Mouse (Mus musculus) hindbrain, postnatal 0 days (tissue): ENCODE measurements around the gene Dpep2nb. TPM values are rescaled to one million over a fixed set of nuclear protein-coding genes. Genes with fewer than 3 reads are reported as not detected.
A peak's percentile ranks its signal among the peaks of the same experiment; 100 is the strongest.

Source experiments
- ATAC-seq: fragments of 200-750 bp; cut with Nextera tagmentation; 2 replicates; pipeline ENCODE4 v1.8.0; 2017; ENCODE audit warnings: mild to moderate bottlenecking, moderate TSS enrichment, moderate library complexity
- DNase-seq: peaks from one replicate; pipeline ENCODE4 v3.0.0-alpha.2; 2015; ENCODE audit warnings: low spot score
- H3K27ac ChIP-seq: fragments of 300-500 bp; sonication (generic); 2 replicates; pipeline ENCODE4 v1.5.1; 2014; ENCODE audit warnings: mild to moderate bottlenecking
- H3K27me3 ChIP-seq: fragments of 300-500 bp; sonication (generic); 2 replicates; pipeline ENCODE4 v1.6.1; 2014; ENCODE audit warnings: low read length, mixed read lengths; ENCODE audit not compliant: insufficient read depth
- H3K36me3 ChIP-seq: fragments of 300-500 bp; sonication (generic); 2 replicates; pipeline ENCODE4 v1.6.1; 2014; ENCODE audit warnings: low read length, mixed read lengths; ENCODE audit not compliant: insufficient read depth
- H3K4me1 ChIP-seq: fragments of 300-500 bp; sonication (generic); 2 replicates; pipeline ENCODE4 v1.6.1; 2014; ENCODE audit warnings: antibody characterized with exemption, low read length, mixed read lengths; ENCODE audit not compliant: insufficient read depth
- H3K4me2 ChIP-seq: fragments of 300-500 bp; sonication (generic); 2 replicates; pipeline ENCODE4 v1.6.1; 2014; ENCODE audit warnings: low read depth, mild to moderate bottlenecking, low read length, moderate library complexity, mixed read lengths
- H3K4me3 ChIP-seq: fragments of 300-500 bp; sonication (generic); 2 replicates; pipeline ENCODE4 v1.5.1; 2014; ENCODE audit warnings: low read length
- H3K9ac ChIP-seq: fragments of 300-500 bp; sonication (generic); replicated peaks from 2 replicates; pipeline ENCODE4 v1.6.1; 2014; ENCODE audit warnings: mild to moderate bottlenecking, low read length, moderate library complexity, mixed read lengths
- H3K9me3 ChIP-seq: fragments of 300-500 bp; sonication (generic); 2 replicates; pipeline ENCODE4 v1.6.1; 2016; ENCODE audit warnings: low read length, mixed read lengths
- CTCF ChIP-seq: IDR thresholded peaks from 2 replicates; pipeline ENCODE4 v1.5.1; 2016; ENCODE audit warnings: antibody characterized with exemption, control low read depth, low read depth
- WGBS: fragments of 180-500 bp; shearing (Covaris S2); extraction: QIAGEN DNeasy Blood & Tissue Kit; methylation state at CpG from one replicate; pipeline ENCODE4 v1.1.7; 2014; 5-methylcytosine and 5-hydroxymethylcytosine counted together
- polyA plus RNA-seq: library from polyadenylated mRNA; unstranded; fragments of >200 nt; fragmentation: Nextera tagmentation; extraction: Ambion mirVana; gene quantifications from 2 replicates; pipeline ENCODE4 v1.2.1, GENCODE M21; 2015
- total RNA-seq: library from RNA; depleted of rRNA; stranded (reverse); fragments of >200 nt; gene quantifications from 2 replicates; pipeline ENCODE4 v1.2.3, GENCODE M21; 2014

Dpep2nb gene
- total and polyA plus RNA-seq, 2 experiments from 2014 or later, result not detected

DNA sequence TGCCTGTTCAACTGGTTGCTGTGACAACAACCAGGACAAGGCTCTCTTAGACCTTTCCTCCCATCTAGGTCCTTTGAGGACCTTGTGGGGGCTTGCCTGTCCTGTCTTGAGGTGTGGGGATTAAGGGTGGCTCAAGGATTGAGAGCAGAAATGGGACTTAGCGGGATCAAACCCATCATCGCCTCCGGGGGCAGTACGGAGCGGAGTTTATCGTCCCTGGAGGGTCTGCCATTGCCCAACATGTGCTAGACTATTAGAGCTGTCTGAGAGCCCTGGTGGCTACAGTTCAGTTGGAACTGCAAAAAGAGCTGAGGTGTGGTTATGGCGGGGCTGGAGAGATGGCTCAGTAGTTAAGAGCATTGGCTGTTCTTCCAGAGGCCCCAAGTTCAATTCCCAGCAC is 30.4 kb downstream of the Dpep2nb start:
- ATAC-seq (no peak), DNase-seq (no peak)
- 61% methylated on average over 7 of the region's 7 CpGs for WGBS
- H3K27me3 ChIP-seq, result no peaks in the 10 kb centered on the region
- H3K9me3 ChIP-seq, result no peaks in the 10 kb centered on the region
- no peak overlapping the region for H3K9ac ChIP-seq
- H3K4me2 ChIP-seq, result no peak overlapping the region
- no peak overlapping the region for H3K27ac ChIP-seq
- no peaks in the 10 kb centered on the region for H3K4me1 ChIP-seq
- no peak overlapping the region for H3K4me3 ChIP-seq
- no peak for TF ChIP-seq CTCF
- no peaks in the 10 kb centered on the region for H3K36me3 ChIP-seq

DNA sequence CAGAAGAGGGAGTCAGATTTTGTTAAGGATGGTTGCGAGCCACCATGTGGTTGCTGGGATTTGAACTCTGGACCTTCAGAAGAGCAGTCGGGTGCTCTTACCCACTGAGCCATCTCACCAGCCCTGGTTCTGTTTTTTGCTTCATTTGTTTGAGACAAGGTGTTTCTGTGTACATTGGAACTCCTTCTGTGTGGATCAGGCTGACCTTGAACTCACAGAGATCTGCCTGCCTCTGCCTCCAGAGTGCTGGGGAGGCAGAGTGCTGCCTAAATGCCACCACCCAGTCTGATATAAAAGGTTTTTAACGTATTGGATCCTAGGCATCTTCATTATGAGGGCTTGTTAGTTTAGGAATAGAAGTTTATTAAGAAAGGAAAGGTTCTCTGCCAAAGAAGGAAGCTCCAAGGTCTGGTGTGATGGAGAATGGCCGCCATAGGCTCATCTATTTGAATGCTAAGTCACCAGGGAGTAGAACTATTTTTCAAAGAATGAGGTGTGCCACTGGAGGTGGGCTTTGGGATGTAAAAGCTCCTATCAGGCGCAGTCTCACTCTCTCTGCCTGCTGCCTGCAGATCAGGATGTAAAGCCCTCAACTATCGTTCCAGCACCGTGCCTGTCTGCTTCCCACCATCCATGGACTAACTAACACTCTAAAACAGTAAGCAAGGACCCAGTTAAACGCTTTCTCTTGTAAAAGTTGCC is 34.6 kb downstream of the Dpep2nb start:
- DNase-seq, result no peak
- no peak overlapping the region for H3K4me2 ChIP-seq
- no peak overlapping the region for H3K4me3 ChIP-seq
- no peaks in the 10 kb centered on the region for H3K36me3 ChIP-seq
- 69% methylated on average over 8 of the region's 8 CpGs for WGBS
- ATAC-seq, result no peak
- H3K4me1 ChIP-seq, result no peaks in the 10 kb centered on the region
- H3K27ac ChIP-seq, result no peak overlapping the region
- no peak overlapping the region for H3K9ac ChIP-seq
- H3K9me3 ChIP-seq, result no peaks in the 10 kb centered on the region
- TF ChIP-seq CTCF, result no peak
- 0 out of 2 replicates have a peak, but pooled peaks cover 10% of the 10 kb centered on the region for H3K27me3 ChIP-seq

DNA sequence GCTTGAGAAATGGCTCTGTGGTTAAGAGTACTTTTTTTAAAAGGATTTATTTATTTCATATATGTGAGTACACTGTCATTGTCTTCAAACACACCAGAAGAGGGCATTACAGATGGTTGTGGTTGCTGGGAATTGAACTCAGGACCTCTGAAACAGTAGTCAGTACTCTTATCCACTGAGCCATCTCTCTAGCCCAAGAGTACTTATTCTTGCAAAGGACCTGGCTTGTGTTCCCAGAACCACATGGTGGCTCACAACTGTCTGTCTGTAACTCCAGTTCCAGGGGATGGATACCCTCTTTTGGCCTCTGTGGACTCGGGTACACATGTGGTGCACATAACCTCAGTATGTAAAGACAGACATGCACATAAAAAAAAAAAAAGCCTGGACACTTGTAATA is 36.4 kb downstream of the Dpep2nb start:
- no peak for TF ChIP-seq CTCF
- H3K4me1 ChIP-seq, result 0 out of 2 replicates have a peak, but pooled peaks cover 1% of the 10 kb centered on the region
- H3K27ac ChIP-seq, result no peak overlapping the region
- DNase-seq (no peak), ATAC-seq (no peak)
- H3K4me2 ChIP-seq, result no peak overlapping the region
- 67% methylated on average over 1 of the region's 1 CpGs for WGBS
- no peaks in the 10 kb centered on the region for H3K36me3 ChIP-seq
- H3K9me3 ChIP-seq, result no peaks in the 10 kb centered on the region
- no peak overlapping the region for H3K4me3 ChIP-seq
- peaks cover 10% of the 10 kb centered on the region; the same call in 1 of the 2 replicates for H3K27me3 ChIP-seq
- no peak overlapping the region for H3K9ac ChIP-seq

DNA sequence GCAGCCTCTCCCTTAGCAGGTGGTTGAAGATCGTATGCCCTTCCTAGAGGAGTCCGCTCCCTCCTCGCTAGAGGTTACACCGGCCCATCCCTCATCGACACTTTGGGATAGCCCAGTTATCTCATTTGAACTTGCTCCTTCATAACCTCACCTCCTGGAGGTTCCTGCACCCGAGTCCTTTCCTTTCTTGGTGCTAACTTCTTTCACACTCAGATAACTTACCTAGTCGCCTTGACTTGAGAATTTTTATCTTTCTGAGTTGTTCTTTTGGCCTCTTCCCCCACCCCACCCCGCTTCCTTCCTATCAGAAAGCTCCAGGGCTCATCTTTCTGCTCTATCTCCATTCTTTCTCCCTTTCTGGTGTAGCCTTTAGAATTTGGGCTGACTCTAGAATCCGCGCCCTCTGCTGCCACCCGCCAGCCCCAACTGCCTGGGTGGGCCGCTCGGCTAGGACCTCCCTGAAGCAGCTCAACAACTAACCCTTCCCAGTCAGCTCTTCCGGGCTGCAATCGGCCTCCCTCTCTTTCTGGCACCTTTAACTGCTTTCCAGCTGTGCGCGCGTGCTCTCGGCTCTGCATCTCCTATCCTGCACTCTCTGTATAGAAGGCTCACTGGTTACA is 39.0 kb downstream of the Dpep2nb start:
- Histone ChIP-seq H3K27me3 (peaks cover 10% of the 10 kb centered on the region; the same call in 1 of the 2 replicates), H3K36me3 (no peaks in the 10 kb centered on the region), H3K4me2 (peak overlapping the region; percentile 51), H3K27ac (no peak overlapping the region), H3K4me3 (no peak overlapping the region; the same call in 1 of the 2 replicates), H3K4me1 (0 out of 2 replicates have a peak, but pooled peaks cover 3% of the 10 kb centered on the region), H3K9me3 (no peaks in the 10 kb centered on the region), H3K9ac (no peak overlapping the region)
- WGBS, result 8% methylated on average over 19 of the region's 19 CpGs
- peak; percentile 23 for DNase-seq
- 0 out of 2 replicates have a peak, but pooled peaks have one; percentile 42 for ATAC-seq
- no peak for TF ChIP-seq CTCF

DNA sequence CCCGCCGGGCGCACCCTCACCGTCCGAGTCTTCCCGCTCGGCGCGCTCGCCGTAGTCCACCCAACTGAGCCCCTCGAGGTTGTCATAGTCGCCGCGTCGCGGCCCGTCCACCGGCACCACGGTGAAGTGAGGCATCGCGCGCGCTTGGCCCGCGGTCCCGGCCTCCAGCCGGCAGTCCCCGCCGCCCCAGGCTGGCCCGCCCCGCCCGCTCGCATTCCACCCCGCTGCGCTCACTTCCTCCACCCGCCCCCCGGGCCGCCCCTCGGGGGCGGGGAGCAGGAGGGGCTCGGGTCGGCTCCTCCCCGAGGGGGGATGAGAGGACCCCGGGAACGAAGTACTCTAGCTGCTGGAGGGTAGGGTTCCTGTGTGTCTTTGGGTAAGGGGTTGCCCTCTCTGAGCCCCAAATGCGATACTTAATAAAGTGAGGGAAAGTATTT is 39.9 kb downstream of the Dpep2nb start, which contains the start of gene Slc12a4:
TSS of gene Slc12a4 (minus strand) at position 193 of the 437 bp plus-strand sequence.
- 0 out of 2 replicates have a peak, but pooled peaks cover 3% of the 10 kb centered on the region for H3K4me1 ChIP-seq
- ATAC-seq (peak; percentile 87), DNase-seq (peak; percentile 76)
- peaks cover 10% of the 10 kb centered on the region; the same call in 1 of the 2 replicates for H3K27me3 ChIP-seq
- peak within 1 kb of the TSS; percentile 58; the same call in 1 of the 2 replicates for H3K27ac ChIP-seq
- peak within 1 kb of the TSS; percentile 51 for H3K4me2 ChIP-seq
- H3K9ac ChIP-seq, result peak within 1 kb of the TSS; percentile 59
- no peak for TF ChIP-seq CTCF
- WGBS, result under 1% methylated on average over 34 of the region's 47 CpGs
- no peaks in the 10 kb centered on the region for H3K36me3 ChIP-seq
- H3K4me3 ChIP-seq, result peak within 1 kb of the TSS; percentile 54
- no peaks in the 10 kb centered on the region for H3K9me3 ChIP-seq

DNA sequence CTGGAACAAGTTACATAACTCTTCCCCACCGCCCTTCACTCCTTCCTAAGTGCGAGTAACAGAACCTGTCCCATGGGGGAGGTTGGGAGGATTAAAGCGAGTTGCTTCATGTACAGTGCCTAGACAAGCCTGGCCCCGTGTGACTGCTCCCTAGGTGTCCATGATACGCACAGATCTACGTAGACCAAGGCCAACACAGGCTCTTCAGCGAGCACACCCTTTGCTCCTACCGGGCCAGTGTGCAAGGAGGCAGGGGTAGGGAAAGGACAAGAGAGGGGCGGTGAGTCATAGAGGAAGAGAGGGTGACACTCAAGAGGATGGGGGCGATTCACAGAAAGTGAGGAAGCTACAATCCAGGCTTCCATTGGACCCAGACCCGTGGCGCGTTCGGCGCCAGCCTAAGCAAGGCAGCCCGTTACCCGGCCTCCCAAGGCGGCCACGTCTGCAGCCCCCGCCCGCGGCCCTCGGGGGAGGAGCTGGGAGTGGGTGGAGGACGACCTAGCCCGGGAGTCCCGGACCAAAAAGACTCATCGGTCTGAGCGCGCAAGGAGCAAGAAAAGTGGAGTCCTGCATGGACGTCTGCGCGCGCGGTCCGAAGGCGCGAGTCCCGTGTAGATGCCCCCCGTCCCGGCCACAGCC is 40.4 kb downstream of the Dpep2nb start:
- DNase-seq, result no peak
- peak overlapping the region; percentile 58; the same call in 1 of the 2 replicates for H3K27ac ChIP-seq

More for the DNA sequence above, 40.4 kb downstream of the Dpep2nb start:
- peak overlapping the region; percentile 54 for H3K4me3 ChIP-seq
- H3K9ac ChIP-seq, result peak overlapping the region; percentile 59
- 0 out of 2 replicates have a peak, but pooled peaks cover 3% of the 10 kb centered on the region for H3K4me1 ChIP-seq
- H3K4me2 ChIP-seq, result peak overlapping the region; percentile 51
- no peak for TF ChIP-seq CTCF
- no peaks in the 10 kb centered on the region for H3K9me3 ChIP-seq
- 5% methylated on average over 39 of the region's 40 CpGs for WGBS
- H3K27me3 ChIP-seq, result peaks cover 10% of the 10 kb centered on the region; the same call in 1 of the 2 replicates
- no peaks in the 10 kb centered on the region for H3K36me3 ChIP-seq
- ATAC-seq, result peak; percentile 69
